Mouse (Mus musculus) hindbrain, embryonic 11.5 days (tissue): Measurements from ENCODE around the gene Phxr2. TPM values are rescaled to one million over a fixed set of nuclear protein-coding genes. Genes with fewer than 3 reads are reported as not detected.

Source experiments
- ATAC-seq: fragments of 200-750 bp; cut with Nextera tagmentation; 2 replicates; pipeline ENCODE4 v1.8.0; 2017; ENCODE audit warnings: mild to moderate bottlenecking, moderate TSS enrichment, moderate library complexity; ENCODE audit not compliant: low FRiP score
- DNase-seq: peaks from one replicate; pipeline ENCODE4 v3.0.0-alpha.2; 2015; ENCODE audit warnings: low spot score
- H3K27ac ChIP-seq: fragments of 300-500 bp; sonication (generic); 2 replicates; pipeline ENCODE4 v1.5.1; 2014; ENCODE audit warnings: mild to moderate bottlenecking, low read depth, low read length
- H3K27me3 ChIP-seq: fragments of 300-500 bp; sonication (generic); 2 replicates; pipeline ENCODE4 v1.6.1; 2014; ENCODE audit warnings: mild to moderate bottlenecking, low read length, moderate library complexity, mixed read lengths; ENCODE audit not compliant: control insufficient read depth, insufficient read depth
- H3K36me3 ChIP-seq: fragments of 300-500 bp; sonication (generic); 2 replicates; pipeline ENCODE4 v1.6.1; 2014; ENCODE audit warnings: mild to moderate bottlenecking, low read length, moderate library complexity, mixed read lengths; ENCODE audit not compliant: control insufficient read depth, insufficient read depth
- H3K4me1 ChIP-seq: fragments of 300-500 bp; sonication (generic); replicated peaks from 2 replicates; pipeline ENCODE4 v1.6.1; 2014; ENCODE audit warnings: low read length, mixed read lengths; ENCODE audit not compliant: control insufficient read depth, insufficient read depth
- H3K4me2 ChIP-seq: fragments of 300-500 bp; sonication (generic); replicated peaks from 2 replicates; pipeline ENCODE4 v1.6.1; 2014; ENCODE audit warnings: mild to moderate bottlenecking, low read depth, low read length
- H3K4me3 ChIP-seq: fragments of 300-500 bp; sonication (generic); 2 replicates; pipeline ENCODE4 v1.5.1; 2014; ENCODE audit warnings: low read depth, low read length
- H3K9ac ChIP-seq: fragments of 300-500 bp; sonication (generic); 2 replicates; pipeline ENCODE4 v1.6.1; 2014; ENCODE audit warnings: low read depth, low read length
- H3K9me3 ChIP-seq: fragments of 300-500 bp; sonication (generic); 2 replicates; pipeline ENCODE4 v1.6.1; 2016; ENCODE audit warnings: low read length; ENCODE audit not compliant: control insufficient read depth
- WGBS: fragments of 180-500 bp; shearing (Covaris S2); extraction: QIAGEN DNeasy Blood & Tissue Kit; methylation state at CpG from one replicate; pipeline ENCODE4 v1.1.7; 2014; 5-methylcytosine and 5-hydroxymethylcytosine counted together
- polyA plus RNA-seq: library from polyadenylated mRNA; unstranded; fragments of >200 nt; fragmentation: Nextera tagmentation; extraction: Ambion mirVana; gene quantifications from 2 replicates; pipeline ENCODE4 v1.2.1, GENCODE M21; 2014

Gene Phxr2
- polyA plus RNA-seq, 1 experiment from 2014 or later: not detected

GRCm38 (mm10) chr10:99076113-99076895, 49.8 kb downstream of the Phxr2 start:
- DNase-seq (peak; percentile 8), ATAC-seq (no peak)
- WGBS: 74% methylated on average over 18 of the region's 18 CpGs
- H3K4me2 ChIP-seq: no peak overlapping the region
- H3K27me3 ChIP-seq: no peaks in the 10 kb centered on the region
- no peak overlapping the region for H3K9ac ChIP-seq
- no peak overlapping the region for H3K4me3 ChIP-seq
- H3K4me1 ChIP-seq: no peaks in the 10 kb centered on the region
- no peaks in the 10 kb centered on the region for H3K36me3 ChIP-seq
- H3K9me3 ChIP-seq: no peaks in the 10 kb centered on the region
- H3K27ac ChIP-seq: no peak overlapping the region

Other genes starting within 250 kb of the Phxr2 start
- gene Atp2b1, start 211.9 kb downstream of the Phxr2 start, polyA plus RNA-seq: 112 and 128 TPM in 2 replicates
- 26.5 and 34.1 TPM in 2 replicates for gene Poc1b, start 19.3 kb downstream of the Phxr2 start, polyA plus RNA-seq
- gene Galnt4, start 18.2 kb downstream of the Phxr2 start, polyA plus RNA-seq: 4.2 and 4.7 TPM in 2 replicates
- 41.3 and 48.3 TPM in 2 replicates for gene Dusp6, start 136.9 kb upstream of the Phxr2 start, polyA plus RNA-seq